Mouse (Mus musculus): ENCODE data around the gene Zmiz1.

GRCm38 (mm10) chr14:25491961-25492360 is 33.0 kb downstream of the Zmiz1 start:
- TF ChIP-seq GATA1 (IDR thresholded peaks at IDR 0.05; ENCODE audit: borderline replicate concordance, low read length) (no peak), FLI1 (IDR thresholded peaks at IDR 0.05; ENCODE audit: low read length) (no peak)
